Mouse (Mus musculus) lung, postnatal 4 days (tissue): ENCODE data around the gene Dysf.

Experiments used
- DNase-seq, 2 experiments: peaks; one replicate each; pipeline ENCODE4 v3.0.0; 2021

Gene Dysf

DNA sequence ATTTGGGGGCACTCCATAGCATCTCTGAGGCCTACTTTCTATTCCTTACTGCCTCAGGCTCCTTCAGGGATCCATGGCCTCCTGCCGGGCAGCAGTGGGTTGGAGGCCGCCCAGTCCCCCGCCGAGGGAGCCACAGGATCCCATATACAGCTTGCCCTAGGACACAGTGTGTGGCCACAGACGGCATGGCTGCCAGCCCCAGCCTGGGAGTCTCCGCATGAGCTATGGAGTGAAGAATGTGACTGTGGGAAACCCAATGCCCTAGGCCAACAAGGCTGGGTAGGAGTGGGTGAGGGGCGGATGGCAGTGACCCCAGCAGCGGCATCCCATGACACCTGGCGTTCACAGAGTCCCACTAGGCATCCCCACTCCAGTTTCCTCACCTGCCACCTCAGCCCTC lies 116.2 kb downstream of the Dysf start:
- DNase-seq: no peak

DNA sequence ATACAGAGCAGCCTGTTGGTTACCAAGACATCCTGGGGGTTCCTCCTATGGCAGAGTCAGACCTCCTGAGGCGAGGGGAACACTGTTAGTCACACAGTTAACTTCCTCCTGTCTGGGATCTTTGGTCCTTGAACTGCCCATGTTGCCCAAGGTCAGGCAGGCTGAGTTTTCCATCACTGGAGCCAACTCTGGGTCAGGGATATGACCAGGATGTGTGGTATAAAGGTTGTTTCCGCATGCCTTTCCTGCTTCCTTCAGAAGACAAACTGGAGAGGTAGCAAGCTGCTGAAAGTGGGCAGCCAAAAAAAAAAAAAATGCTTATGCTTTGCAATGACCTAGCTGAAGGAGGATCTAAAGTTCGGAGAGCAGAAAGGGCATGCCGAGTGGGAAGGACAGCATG lies 116.7 kb downstream of the Dysf start:
- DNase-seq: no peak

DNA sequence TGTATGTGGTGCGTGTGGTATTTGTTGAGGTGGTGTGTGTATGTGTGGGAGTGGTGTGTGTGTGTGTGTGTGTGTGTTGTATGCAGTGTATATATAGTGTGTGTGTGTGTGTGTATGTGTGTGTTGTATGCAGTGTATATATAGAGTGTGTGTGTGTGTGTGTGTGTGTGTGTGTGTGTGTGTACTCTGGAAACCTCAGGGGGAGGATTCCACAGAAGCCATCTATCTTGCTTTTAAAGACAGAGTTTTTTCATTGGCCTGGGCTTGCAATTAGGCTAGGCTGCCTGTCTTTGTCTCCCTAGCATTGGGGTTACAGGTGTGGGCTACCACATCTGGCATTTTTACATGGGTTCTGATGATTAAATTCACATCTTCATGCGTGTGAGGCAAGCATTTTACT lies 119.8 kb downstream of the Dysf start:
- no peak for DNase-seq

DNA sequence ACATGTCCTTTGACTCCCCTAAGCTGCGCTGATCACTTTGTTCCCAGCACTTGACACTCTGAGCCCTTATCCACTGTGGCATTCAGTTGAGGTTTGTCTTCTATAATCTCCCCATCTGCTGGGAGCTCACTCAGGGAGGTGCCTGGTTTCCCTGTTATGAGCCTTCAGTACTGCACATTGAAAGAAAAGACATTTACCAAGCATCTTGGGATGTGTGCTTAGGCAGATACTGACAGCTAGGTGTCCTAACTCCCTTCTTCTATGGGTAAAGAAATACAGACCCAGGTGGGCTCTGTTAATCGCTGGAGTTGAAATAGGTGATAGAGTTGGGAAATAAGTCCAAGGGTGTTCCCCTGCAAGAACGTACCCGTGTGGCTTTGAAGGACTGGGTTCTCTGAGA lies 122.5 kb downstream of the Dysf start:
- no peak for DNase-seq

DNA sequence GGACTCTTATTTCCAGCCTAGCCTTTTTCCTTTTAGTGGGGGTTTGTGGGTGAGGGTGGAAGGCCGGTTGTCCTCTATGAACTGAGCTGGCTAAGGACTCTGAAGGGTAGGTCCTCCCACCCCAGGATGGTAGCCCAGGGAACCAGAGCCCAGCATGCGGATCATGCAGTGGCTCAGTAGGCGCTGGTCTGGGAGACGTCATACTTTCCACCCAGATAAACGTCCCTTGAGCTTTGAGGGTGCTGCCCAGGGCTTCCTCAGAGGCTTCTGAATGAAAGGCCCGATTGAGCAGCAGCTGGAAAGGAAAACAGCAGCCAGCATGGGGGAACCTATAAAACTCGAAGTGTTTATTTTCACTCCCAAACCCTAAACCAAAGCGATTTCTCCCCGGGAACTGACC lies 123.1 kb downstream of the Dysf start:
- no peak for DNase-seq

DNA sequence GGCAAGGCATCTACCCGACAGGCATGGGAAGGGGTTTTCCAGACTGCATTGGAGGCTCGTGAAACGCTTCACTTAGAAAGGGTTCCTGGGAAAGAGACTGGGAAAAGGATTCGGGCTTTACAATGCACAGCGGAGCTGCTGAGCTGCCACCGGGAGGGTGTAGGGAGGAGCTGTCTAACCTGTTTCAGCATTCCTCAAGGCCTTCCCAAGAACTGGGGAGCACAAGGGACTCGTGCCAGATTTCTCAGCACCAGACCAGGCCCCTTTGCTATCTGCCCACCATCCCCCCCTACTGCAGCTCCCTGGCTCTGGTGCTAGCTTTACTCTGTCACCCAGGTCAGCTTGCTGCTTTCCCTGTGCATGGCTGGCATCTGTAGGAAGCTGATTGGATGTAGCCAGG lies 124.7 kb downstream of the Dysf start:
- no peak for DNase-seq

DNA sequence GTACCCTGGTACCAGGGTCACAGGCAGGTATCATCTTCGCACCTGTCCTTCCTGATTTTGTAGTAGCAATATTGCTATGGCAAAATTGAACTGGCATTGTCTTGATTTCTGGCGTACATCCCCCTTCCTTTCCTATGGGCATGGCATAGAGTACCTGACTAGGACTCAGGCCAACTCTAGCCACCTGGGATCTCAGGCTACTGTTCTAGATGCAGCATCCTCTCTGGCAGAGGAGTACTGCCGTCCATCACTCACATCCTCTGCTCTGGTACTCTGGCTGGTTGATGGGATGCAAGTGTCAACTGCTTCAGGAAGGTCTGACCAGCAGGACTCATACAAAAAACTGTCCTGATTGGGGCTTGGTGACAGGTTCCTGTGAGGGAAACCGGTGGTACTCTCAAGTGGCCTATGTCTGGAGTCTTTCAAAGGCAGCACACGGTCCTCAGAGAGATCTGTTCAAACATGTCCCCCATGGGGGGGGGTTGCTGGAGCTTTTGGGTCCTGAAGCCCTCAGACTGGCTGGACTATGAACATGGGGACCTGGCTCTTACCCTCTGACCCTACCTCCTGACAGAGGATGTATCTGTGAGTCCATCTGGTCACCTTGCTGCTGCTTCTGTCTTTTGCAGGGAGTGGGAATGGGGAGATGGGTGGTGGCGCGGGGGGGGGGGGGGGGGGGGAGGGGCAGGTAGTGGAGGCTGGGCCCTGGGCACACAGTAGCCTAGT lies 125.8 kb downstream of the Dysf start:
- DNase-seq: no peak

DNA sequence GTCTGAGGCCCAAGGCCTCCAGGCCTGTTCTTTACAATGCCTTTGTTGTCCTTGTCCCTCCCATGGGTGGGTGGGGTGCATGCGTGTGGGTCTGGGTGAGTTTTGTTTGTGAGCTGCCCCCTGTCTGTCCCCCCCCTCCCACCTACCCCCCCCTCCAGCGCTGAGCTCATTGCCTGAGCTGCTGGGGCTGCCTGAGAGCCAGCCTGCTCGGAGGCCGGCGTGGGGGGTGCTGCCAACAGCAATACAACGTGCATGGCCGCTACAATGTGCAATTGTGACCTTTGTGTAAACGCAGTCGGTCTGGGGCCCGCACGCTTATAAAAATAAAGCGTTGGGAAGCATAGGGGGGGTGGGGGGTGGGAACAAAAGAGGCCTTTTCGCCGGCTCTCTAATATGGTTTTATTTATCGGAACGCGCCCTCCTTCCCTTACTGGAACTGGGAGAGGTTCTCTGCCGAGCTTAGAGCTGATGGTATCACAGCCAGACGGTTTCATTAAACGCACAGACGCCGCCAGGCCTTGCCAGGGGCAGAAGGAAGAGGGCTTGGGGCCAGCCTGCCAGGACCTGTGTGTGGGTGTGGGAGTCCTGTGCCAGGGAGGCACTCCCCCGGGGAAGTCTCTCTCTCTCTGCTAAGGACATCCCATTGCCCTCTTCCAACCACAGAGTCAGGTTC lies 126.5 kb downstream of the Dysf start:
- DNase-seq: peak; percentile 8 to 38

DNA sequence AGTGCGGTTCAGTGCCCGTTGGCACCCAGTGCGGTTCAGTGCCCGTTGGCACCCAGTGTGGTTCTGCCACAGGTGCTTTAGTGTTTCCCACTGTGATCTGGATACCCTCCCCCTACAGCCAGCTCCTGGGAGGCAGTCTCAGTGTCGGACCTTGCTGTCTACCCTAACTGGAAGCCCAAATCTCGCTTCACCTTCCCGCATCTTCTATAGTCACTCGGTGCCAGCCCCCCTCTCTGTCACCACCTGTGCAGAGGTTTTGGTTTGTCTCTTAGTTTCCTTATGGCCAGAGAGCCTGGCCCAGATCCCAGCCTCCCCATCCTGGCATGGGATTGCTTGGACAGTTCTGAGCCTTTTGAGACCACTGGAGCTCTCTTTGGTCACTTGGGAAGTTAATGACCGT lies 127.3 kb downstream of the Dysf start:
- no peak for DNase-seq

DNA sequence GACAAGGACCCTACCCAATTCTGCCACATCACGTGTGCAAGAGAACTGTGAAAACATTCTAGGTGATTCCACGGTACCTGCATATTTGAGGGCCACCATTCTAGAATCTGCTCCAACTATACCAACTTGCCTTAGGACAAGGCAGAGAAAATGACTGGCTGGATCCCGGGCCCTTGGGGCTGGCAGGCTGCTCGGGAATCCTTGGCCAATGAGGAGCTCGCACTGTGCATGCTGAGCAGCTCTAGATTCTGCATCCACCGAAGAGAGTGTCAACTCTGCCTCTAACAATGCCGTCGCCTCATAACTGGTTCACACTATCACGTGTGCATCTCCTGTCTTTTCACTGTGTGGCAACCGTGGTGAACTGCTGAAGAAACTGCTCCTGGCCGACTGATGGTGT lies 128.0 kb downstream of the Dysf start:
- DNase-seq: no peak

DNA sequence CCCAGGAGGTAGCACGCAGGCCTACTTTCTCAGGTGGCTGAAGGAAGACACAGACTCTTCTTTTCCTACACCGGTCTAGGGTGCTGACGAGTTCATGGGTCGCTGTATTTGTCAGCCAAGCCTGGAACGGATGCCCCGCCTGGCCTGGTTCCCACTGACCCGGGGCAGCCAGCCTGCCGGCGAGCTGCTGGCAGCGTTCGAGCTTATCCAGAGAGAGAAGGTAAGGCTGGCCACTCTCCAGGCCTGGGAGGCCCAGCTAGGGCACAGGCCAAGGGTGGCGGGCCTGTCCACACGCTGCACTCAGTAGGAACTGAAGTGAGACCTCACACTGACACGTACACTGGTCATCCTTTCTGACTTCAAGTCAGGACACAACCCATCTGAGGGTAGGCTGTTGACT lies 131.5 kb downstream of the Dysf start:
- peak; percentile 16 to 42 for DNase-seq

DNA sequence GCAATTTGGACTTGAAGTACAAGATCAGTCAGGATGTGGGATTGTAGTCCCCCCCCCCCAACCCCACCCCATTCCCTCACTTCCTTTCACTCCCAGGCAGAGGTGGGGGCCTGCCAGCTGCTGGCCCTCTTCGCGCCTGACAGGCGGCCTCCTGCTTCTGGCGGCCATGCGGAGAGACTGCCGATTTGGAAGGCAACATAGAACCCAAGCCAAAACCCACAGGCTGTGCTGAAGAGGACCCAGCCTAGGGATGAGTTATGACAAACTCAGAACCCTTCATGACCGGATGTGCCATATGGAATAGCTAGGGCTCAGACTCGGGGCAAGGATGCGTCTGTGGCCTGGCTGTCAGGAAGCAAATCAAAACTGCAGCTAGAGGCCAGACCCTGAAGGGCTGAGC lies 134.1 kb downstream of the Dysf start:
- DNase-seq: peak; percentile 9 to 69

DNA sequence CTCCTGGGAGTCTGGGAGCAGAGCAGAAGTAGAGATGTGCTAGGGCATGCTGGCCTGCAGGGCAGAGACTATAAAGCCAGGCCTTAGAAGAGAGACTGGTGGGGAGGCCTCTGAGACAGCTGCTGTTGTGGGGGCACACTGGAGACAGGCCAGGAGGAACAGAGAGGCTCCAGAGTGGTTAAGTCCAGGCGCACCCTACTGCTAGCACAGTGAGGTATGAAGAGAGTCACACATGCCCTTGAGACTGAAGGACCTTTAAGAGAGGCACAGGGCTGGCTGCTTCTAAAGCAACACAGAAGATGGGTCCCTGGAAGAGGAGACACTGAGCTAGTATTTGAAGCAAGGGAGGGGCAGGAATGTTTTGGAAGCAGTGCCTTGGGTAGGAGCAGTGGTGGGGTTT lies 134.9 kb downstream of the Dysf start:
- no peak for DNase-seq

DNA sequence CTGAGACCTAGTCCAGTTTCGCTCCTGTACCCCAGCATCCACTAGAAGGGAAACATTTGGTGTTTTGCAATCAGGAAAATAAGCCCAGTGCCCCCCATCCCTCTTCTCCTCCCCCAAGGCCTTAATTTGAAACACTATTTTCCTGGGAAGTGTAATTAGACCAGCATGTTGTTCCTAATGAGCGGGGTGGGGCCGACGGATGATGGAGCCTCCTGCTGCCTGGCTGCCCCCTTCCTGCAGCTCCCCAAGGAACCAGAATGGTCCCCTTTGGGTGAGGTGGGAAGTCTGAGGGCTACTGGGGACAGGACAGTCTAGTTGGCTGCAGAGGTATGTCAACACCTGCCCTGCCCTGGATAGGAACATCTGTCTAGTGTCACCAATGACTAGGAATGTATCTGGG lies 136.0 kb downstream of the Dysf start:
- no peak for DNase-seq

DNA sequence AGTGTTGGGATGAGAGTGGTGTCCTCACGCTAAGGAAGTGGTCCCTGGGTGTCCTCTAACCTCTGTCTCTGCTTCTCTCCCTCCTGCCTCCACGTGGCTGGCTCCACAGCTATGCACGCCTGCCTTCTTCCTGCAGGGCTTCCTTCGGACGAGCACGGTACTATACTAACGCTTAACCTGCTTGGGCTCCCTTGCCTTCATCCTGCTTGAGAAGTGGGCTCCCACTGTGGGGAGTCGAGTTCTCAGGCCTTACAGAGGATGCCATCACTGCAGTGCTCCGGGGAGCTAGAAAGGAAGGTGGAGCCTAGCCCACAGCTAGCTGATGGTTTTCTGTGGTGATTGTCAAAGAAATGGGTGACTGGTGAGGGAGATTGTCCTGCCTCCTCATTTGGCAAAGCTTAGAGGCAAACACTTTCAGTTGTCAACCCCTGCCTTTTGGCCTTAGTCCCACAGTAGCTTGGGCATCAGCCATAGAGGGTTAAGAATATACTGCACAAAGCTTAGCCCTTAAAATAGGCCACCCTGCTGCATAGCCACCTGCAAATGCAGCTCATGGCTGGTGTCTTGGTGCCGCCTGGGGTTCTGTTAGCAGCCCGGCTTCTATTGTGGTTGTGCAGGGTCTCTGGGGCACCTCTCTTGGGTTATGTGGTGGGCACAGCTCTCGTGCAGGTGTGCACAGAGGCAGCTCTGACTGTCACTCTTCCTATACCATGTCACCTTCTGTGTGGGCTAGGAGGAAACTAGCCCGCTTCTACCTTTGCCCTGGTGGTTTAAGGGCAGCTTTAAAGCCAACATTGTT lies 139.0 kb downstream of the Dysf start:
- DNase-seq: no peak

DNA sequence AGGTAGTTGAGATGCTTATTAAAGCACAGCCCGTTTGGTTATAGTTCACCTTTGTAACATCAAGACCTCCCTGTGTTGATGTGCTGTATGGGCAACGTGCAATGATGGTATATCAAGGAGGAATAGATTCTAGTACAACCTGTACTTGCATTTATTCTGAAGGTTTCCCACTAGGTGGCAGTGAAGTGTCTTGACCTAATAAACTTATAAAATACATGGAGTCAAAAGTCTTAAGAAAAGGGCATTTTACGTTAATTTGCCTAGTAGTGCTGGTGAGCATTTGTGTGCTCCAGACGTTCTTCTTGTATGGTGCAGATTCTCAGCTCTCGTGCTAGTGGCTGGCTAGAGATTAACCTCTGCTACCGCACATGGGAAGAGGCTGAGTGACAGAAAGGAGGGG lies 140.1 kb downstream of the Dysf start:
- no peak for DNase-seq

DNA sequence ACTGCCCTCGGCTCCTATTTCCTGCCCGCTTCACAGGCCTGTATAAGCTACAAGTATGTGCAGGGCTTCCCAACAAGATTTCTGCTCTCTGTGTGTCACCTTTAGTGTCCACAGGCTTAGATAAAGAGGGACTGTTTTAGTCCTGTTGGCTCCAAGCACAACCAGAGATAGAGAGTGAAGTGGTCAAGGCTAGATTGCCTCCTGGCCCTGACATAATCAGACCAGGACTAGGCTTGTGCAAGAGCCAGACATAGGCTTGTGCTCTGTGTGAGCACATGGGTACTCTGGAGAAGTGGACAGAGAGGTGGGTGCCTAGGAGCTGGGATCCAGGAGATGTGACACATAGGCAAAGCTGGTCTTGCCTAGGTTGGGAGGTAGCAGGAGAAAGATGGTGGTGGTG lies 146.1 kb downstream of the Dysf start:
- DNase-seq: peak in 1 of 2 experiments; percentile 0

DNA sequence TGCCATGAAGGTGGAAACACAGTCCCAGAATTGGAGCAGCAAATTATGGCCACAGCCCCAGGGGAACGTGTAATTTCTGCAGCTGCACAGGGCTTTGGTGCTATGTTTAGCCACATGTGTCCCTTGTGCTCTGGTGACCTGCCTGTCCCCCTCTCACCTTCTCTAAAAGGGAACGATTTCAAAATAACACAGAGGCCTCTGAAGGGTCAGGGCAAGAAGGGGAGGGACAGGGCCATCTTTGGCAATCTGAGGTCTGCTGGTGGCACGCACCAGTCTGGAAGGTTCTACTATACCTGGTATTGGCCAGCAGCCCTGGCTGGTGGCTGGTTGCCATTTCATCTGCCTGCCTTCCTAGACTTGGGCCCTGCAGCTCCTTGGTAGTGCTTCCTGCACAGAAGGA lies 147.4 kb downstream of the Dysf start:
- DNase-seq: no peak

DNA sequence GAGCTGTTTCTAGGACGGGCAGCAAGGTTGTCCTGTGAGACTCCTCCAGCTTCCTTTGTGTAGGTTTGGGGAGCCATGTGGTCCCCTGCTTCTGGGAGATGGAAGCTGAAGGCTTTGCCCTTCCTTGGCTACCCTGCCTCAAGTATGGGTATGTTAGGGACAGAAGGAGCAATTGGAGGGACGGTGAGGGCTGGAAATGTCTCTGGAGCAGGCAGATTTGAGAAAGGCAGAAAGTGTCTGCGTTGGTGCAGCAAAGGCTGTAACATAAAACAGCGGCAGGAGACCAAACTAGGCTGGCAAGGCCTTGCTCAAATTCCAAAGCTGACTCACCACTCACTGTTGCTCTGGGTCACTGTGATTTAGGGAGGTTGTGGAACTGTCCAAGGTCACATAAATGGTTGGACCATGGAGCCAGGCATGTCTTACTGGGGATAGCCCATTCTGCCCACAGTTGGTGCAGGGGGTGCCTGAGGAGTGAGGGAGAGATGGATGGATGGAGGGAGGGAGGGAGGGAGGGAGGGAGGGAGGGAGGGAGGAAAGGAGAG lies 148.2 kb downstream of the Dysf start:
- no peak for DNase-seq

DNA sequence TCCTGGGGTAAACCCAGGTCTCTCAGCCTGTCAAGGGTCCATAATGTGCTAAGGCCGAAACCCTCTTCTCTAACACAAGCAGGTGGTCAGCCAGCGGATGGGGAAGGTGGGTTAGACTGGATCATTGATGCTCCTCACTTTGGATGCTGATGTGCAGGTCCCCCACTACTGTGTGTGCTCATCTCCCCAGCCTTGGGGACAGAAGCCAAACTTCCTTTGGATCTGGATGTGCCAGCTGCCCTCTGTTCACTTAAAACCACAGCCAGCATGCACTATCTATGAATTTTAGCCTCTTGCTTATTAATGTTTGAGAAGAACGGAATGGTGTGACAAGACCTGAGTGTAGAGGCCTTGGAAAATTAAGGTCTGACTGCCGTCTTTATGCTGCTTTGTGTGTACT lies 150.7 kb downstream of the Dysf start:
- DNase-seq: no peak

DNA sequence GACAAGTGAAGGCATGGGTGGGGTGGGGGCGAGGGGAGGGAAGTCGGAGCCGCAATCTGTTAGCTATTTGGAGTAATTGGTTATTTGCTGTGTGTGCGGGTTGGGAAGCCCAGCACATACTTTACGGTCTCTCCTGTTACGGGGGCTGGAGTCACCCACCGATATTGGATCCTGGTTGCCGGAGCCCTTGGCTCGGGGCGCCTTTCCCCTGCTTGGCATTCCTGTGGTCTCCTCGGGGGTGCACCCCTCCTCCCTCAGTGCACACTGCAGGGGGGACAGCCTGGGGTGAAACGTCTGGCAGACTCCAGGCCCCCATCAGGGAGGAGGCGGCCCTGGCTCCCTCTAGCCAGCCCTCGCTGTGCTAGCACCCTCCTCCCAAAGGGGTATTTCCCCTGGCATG lies 159.2 kb downstream of the Dysf start:
- DNase-seq: no peak

DNA sequence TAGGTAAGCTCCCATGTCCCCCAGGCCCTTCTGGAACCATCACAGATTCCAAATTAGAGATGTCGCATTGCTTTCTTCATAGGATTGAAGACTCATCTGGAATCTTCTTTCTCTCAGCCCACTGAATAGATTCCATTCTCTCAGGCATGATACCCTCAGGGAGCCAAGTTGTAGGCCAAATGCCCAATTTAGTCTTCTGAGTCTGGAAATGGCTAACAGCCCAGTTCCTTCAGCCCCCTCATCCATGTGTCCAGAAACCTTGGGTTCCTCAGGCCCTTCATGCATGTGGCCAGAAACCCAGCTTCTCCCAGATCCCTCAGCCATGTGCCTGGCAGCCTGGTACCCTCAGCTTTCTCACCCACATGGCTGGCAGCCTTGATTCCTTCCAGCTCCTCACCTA lies 160.2 kb downstream of the Dysf start:
- no peak for DNase-seq

DNA sequence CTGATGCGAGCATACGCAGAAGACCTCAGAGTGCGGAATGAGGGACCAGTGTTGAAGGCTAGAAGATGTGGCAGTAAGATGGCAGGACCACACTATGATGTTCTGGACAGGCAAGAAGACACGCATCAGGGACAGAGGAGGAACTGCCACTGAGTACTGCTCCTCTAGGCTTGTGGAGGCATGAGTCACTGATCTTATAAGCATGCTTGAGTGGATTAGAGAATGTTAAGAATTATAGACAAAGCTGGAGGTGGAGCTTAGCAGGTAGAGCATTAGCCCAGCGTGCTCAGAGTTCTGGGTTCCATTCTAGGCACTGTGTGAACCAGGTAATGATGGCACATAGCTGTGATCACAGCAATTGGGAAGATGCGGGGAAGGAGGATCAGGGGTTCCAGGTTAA lies 165.2 kb downstream of the Dysf start:
- DNase-seq: no peak
